Mouse (Mus musculus): ENCODE data around the gene Msrb2.

DNA sequence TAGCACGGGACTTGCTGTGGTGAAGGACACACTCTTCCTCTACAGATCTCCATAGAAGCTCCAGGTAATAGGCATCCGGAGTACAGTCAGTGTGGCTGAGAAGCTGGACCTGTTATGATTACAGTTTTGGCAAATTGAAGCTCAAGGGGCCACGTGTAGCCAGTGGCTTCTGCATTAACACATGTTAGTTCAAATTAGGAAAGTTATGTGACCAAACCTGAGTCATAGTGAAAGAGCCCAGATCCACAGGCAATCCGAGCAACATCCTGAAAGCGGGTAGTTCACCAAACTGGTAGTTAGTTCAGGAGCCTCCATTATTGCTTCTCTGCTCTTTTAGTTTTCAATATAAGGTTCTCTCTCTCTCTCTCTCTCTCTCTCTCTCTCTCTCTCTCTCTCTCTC lies 14.5 kb downstream of the Msrb2 start:
- TF ChIP-seq EP300 (IDR thresholded peaks at IDR 0.05; ENCODE audit: low read depth) (no peak), CTCF (IDR thresholded peaks at IDR 0.05; ENCODE audit: low read depth) (no peak)

Data from liver, postnatal 0 days (tissue).